Mouse (Mus musculus): ENCODE measurements around the gene Nolc1. TPM values are rescaled to one million over a fixed set of nuclear protein-coding genes. Genes with fewer than 3 reads are reported as not detected.

Gene Nolc1
- polyA plus RNA-seq, 1 experiment from 2014 or later = 90.2 TPM

Other genes starting within 250 kb of the Nolc1 start
- 10.4 and 10.7 TPM in 2 replicates for gene Armh3, start 77.4 kb upstream of the Nolc1 start, polyA plus RNA-seq (2015; fragmentation: Nextera tagmentation; extraction: Ambion mirVana)
- 7.5 and 8.0 TPM in 2 replicates for gene Hps6, start 72.4 kb upstream of the Nolc1 start, polyA plus RNA-seq (2015; fragmentation: Nextera tagmentation; extraction: Ambion mirVana)
- 11.6 and 12.8 TPM in 2 replicates for gene Pprc1, start 31.0 kb upstream of the Nolc1 start, polyA plus RNA-seq (2015; fragmentation: Nextera tagmentation; extraction: Ambion mirVana)
- gene Ldb1, start 30.6 kb upstream of the Nolc1 start, polyA plus RNA-seq (2015; fragmentation: Nextera tagmentation; extraction: Ambion mirVana) = 140 and 157 TPM in 2 replicates
- 0.08 and 0.26 TPM in 2 replicates for gene Elovl3, start 56.0 kb downstream of the Nolc1 start, polyA plus RNA-seq (2015; fragmentation: Nextera tagmentation; extraction: Ambion mirVana)
- not detected in 2 replicates for gene Pitx3, start 72.5 kb downstream of the Nolc1 start, polyA plus RNA-seq (2015; fragmentation: Nextera tagmentation; extraction: Ambion mirVana)
- gene Gbf1, start 76.6 kb downstream of the Nolc1 start, polyA plus RNA-seq (2015; fragmentation: Nextera tagmentation; extraction: Ambion mirVana) = 28.6 and 28.7 TPM in 2 replicates
- 29.1 and 31.3 TPM in 2 replicates for gene Nfkb2, start 228.5 kb downstream of the Nolc1 start, polyA plus RNA-seq (2015; fragmentation: Nextera tagmentation; extraction: Ambion mirVana)

Measured in thymus, postnatal 0 days (tissue).